Mouse (Mus musculus) retina, adult 2 months (tissue): Measurements from ENCODE around the gene Fam219a.

Experiments
- DNase-seq: peaks from one replicate; pipeline ENCODE4 v3.0.0-alpha.2; 2012; ENCODE audit warnings: low read depth, low spot score

The Fam219a gene

DNA sequence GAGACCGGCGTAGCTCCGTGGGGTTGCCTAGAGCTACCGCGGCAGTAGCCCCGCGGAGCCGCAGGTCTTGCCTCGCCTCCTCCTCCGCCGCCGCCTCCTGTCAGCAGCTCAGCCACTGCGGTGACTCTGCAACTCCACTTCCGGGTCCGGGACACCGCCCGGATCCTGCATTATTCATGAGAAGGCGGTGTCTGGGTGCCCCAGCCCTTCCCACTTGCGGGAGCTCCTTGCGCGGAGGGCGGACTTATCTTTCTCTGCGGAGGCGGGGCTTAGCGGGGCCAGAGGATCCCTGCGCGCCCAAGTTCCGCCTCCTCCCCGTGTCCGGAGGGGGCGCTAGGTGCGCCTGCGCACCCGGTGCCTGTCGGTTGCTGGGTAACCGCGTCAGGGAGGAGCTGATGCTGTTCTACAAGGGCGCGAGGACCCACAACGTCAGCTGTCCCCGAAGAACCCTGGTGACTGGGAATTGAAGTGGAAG lies at the start of gene Fam219a, which contains the start of gene Dnaic1:
Gene Fam219a, minus strand, starts transcription at position 128 of the 475 bp plus-strand sequence.
Gene Dnaic1, plus strand, starts transcription at position 365 of the 475 bp plus-strand sequence.
- DNase-seq, result peak; percentile 97

- DNase-seq, result no peak
Observed at GRCm38 (mm10) chr4:41615661-41616599, 46.6 kb upstream of the Fam219a start.

- peak; percentile 45 for DNase-seq
Observed at GRCm38 (mm10) chr4:41614156-41614555, 44.8 kb upstream of the Fam219a start.

DNA sequence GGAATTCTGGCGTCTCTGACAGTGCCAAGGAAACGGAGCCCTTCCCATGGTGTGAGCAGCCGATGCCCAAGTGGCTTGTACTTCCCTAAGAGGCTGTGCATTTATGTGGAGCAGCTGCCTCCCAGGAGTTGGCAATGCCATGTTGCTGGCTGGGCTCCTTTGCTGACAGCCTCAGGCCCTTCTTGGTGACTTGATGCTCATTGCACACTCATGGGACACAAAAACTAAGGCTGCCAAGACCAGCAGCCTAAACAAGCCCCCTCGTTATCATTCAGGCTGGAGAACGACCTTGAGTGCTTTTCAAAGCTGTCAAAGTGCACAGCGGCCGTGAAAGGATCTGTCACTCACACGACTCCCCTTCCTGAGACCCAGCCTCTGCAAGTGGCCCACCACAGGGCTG lies 42.8 kb upstream of the Fam219a start:
- no peak for DNase-seq

DNA sequence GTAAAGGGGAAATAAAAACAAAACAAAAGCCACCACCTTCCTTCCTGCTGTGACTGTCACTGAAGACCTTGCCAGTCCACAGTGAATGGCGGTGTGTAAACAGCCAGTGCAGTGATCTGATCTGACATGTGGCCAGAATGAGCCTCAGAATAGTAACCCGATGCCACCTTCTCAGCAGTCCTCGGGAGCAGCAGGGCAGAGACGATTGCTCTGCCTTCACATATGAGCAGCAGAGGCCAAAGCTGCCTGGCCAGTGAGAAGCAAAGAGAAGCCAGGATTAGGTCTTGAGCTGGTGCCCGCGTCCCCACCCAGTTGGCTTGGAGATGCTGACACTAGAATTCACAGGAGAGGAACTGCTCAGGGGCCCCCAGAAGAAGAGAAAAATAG lies 41.2 kb upstream of the Fam219a start:
- no peak for DNase-seq

- DNase-seq, result no peak
Observed at GRCm38 (mm10) chr4:41609681-41610593, 40.6 kb upstream of the Fam219a start.

GRCm38 (mm10) chr4:41606784-41607183 lies 37.4 kb upstream of the Fam219a start:
- DNase-seq, result no peak

DNA sequence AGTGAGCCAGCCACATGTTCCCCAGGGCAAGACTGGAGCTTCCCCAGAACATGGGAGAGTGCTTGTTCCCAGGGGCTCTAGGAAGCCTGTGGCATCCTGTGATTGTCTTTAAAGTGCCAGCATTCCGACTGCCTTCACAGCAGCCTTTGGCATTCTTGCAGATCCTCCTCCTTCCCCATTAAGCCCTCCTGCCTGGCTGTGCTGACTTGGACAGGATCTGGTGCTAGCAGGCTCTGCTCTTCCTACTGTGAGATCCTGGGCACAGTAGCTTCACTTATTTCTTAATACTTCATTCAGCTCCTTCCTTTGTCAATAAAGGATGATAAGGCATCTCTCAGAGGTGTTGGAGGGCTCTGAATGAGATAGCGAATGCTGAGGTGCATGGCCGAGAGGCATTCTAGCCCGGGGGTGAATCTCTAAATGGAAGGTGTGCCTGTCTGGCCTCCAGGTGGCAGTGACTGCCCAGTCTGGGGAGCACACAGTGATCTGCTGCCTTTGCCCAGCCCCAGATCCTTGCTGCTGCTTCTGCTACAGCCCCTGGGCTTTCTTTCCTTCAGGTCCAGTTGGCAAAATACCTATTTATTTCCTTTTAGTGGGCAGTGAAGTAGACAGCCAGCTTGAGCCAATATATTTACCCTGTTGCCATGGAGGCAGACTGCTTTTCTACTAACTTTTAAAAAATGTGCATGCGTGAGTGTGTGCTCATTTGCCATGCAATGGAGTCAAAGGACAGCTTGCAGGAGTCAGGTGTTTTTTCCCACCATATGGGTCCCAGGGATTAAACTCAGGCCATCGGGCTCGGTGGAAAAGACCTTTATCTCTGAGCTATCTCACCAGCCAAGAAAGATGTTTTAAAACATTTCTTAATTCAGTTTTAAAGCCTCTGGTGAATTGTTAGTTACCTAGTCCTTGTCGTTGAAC lies 35.4 kb upstream of the Fam219a start:
- DNase-seq, result no peak

GRCm38 (mm10) chr4:41602818-41603217 lies 33.5 kb upstream of the Fam219a start:
- DNase-seq, result no peak

- no peak for DNase-seq
Observed at GRCm38 (mm10) chr4:41583353-41583752, 14.0 kb upstream of the Fam219a start.

- no peak for DNase-seq
Observed at GRCm38 (mm10) chr4:41575914-41576313, 6.6 kb upstream of the Fam219a start.

DNA sequence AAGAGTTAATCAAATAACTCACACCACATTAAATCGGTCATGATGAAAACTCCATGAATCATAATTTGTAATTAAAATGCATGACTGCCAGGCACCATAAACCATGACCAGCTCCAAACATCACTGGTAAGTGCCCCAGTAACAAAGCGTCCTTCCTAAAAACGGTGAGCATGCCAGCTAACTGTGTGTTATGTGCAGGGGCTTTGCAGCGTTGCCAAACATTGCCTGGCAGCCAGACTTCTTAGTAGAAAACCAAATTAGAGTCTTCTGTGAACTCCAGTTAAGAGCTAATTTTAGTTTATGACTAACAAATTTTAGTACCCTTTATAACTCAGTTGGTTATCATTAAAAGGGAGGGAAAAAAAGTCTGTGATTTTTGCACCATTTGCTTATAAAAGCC lies 4.2 kb upstream of the Fam219a start:
- DNase-seq, result no peak

DNA sequence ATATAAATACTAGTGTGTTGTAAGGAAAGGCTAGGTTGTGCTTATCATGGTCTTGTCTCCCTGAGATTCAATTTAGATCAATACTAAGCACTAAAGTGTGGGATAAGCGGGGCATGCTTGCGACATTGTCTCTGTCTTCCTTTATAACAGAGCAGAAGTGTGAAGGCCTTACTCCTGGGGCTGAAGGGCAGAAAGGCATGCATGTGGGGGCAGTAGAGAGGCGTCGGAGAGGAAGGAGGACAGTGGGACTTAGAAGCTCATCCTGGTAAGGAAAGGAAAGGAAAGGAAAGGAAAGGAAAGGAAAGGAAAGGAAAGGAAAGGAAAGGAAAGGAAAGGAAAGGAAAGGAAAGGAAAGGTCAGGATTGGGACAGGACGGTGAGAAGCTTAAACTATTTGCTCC lies 2.2 kb upstream of the Fam219a start:
- no peak for DNase-seq

GRCm38 (mm10) chr4:41568682-41569410 lies 492 bp downstream of the Fam219a start:
- DNase-seq, result no peak

DNA sequence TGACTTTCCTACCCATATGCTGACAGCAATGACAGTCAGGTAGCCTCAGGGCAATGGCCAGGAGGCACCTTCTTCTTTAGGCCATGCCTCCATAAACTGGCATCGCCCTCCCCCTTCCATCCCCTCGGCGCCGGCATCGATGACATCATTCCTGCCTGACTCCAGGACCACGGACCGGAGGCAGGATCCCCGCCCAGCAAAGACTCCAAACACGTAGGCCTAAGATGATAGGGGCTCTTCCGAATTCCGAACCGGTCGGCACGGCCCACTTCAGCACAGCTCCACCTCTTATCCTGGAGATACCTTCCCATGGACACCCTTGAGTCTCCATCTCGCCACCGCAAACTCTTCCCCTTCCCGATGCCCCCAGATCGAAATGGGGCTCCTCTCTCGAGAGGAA lies 1.1 kb downstream of the Fam219a start:
- no peak for DNase-seq

DNA sequence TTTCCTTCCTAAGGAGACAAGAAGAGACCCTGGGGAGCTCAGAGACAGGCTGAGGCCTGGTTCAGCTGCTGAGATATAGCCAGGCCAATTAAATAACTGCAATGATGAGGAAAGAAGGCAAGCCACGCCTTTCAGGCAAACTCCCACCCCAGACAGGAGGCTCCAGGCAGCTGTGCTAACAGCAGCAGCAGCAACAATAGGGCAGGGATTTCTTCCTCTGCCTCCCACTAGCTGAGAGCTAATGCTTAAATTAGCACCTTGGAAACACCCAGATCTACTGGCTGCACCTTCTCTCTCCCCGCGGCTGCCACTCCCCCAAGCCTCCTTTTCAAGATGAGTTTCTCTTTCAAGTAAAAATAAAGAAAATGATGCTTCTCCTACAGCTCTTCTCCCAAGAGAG lies 3.2 kb downstream of the Fam219a start:
- no peak for DNase-seq

- DNase-seq, result no peak
Observed at GRCm38 (mm10) chr4:41563297-41563696, 6.0 kb downstream of the Fam219a start.

DNA sequence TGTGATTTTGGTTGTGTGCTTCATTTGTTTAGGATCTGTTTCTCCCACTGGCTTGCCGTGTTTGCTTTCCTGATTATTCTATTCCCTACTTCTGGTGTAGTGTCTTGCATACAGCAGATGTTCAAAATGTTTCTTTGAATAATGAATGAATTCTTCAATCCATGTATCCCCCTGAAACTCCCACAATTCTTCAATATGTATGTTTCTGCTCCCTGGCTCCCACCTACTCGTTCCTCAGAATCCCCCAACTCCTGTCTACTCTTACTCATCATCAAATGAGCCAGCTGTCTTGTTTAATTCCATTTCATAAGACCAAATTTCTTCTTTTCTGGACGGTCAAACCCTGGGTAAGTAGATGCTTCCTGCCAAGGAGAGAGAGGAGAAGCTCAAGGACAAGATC lies 12.2 kb downstream of the Fam219a start:
- no peak for DNase-seq

- DNase-seq, result no peak
Observed at GRCm38 (mm10) chr4:41556311-41556953, 12.9 kb downstream of the Fam219a start.
